Comparison of ENCODE assay signal across 19 mouse cellular contexts in genomic region chrX:48466174-48466573, GRCm38 (mm10).
"Had no signal": no experiment of that assay in that cellular context is flagged by ENCODE, and none has a peak within 500 bp of the region (broad histone marks: within the 10 kb centered on the region; RNA-seq: fewer than 3 reads in every experiment).

No protein-coding gene starts in this region.

- H3K27me3 ChIP-seq: kidney, embryonic 15.5 days; limb, embryonic 12.5 days; limb, embryonic 15.5 days; midbrain, embryonic 15.5 days; neural tube, embryonic 13.5 days had no signal

- DNase-seq: kidney, adult 8-10 months; kidney, postnatal 10 days; kidney, postnatal 36 days; left cerebral cortex, postnatal 4 days; liver, postnatal 0 days; lung, embryonic 14.5 days; retina, postnatal 1 day; right cerebral cortex, postnatal 25 days; thymus, postnatal 25 days had no signal

- H3K4me1 ChIP-seq: limb, embryonic 12.5 days; midbrain, embryonic 12.5 days; midbrain, embryonic 15.5 days had no signal

- H3K27ac ChIP-seq: kidney, embryonic 15.5 days; limb, embryonic 12.5 days; limb, embryonic 15.5 days; liver, embryonic 14.5 days; macrophage; midbrain, embryonic 12.5 days; midbrain, embryonic 15.5 days; neural tube, embryonic 13.5 days had no signal

- H3K9ac ChIP-seq: kidney, embryonic 15.5 days; limb, embryonic 12.5 days; limb, embryonic 15.5 days; liver, embryonic 14.5 days; liver, postnatal 0 days; lung, embryonic 14.5 days; midbrain, embryonic 12.5 days; midbrain, embryonic 15.5 days; neural tube, embryonic 13.5 days had no signal

- H3K4me3 ChIP-seq: kidney, embryonic 15.5 days; limb, embryonic 12.5 days; limb, embryonic 15.5 days; midbrain, embryonic 12.5 days; midbrain, embryonic 15.5 days; neural tube, embryonic 13.5 days had no signal

- H3K9me3 ChIP-seq: kidney, embryonic 15.5 days; limb, embryonic 12.5 days; limb, embryonic 15.5 days; midbrain, embryonic 12.5 days; midbrain, embryonic 15.5 days; neural tube, embryonic 13.5 days had no signal

- H3K4me2 ChIP-seq: kidney, embryonic 15.5 days; limb, embryonic 12.5 days; limb, embryonic 15.5 days; liver, embryonic 11.5 days; lung, embryonic 14.5 days; midbrain, embryonic 12.5 days; midbrain, embryonic 15.5 days; neural tube, embryonic 13.5 days had no signal

- H3K36me3 ChIP-seq: kidney, embryonic 15.5 days; limb, embryonic 12.5 days; limb, embryonic 15.5 days; midbrain, embryonic 12.5 days; midbrain, embryonic 15.5 days; neural tube, embryonic 13.5 days had no signal

- ATAC-seq: liver, postnatal 0 days; lung, postnatal 0 days; midbrain, embryonic 15.5 days had no signal
